Mouse (Mus musculus) liver, postnatal 0 days (tissue): Measurements from ENCODE around the gene Zfp12.

Experiments used
- CTCF ChIP-seq: sonication (generic); IDR thresholded peaks from 2 replicates; pipeline ENCODE4 v1.5.1; 2016; ENCODE audit warnings: antibody characterized with exemption, low read depth
- EP300 ChIP-seq: IDR thresholded peaks from 2 replicates; pipeline ENCODE4 v1.6.1; 2016; ENCODE audit warnings: antibody characterized with exemption, low read depth, mild to moderate bottlenecking

DNA sequence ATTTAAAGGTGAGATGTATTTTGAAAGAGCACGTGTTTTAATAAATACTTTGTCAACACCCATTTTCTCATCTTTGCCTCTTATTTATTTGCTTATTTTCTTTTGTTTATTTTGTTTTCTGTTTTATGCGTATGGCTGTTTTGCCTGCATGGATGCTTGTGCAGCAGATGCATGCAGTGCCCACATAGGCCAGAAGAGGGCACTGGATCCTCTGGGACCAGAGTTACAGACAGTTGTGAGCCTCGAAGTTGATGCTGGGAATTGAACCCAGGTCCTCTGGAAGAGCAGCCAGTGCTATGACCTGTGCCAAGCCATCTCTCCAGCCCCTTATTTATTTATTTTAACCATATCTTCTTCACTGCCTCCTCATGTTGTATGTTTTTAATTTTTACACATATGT, 29.9 kb upstream of the Zfp12 start:
- TF ChIP-seq CTCF, result peak; percentile 46
- TF ChIP-seq EP300, result no peak
